Mouse (Mus musculus) embryonic facial prominence, embryonic 12.5 days (tissue): ENCODE measurements around the gene Tra2b. TPM values are rescaled to one million over a fixed set of nuclear protein-coding genes. Genes with fewer than 3 reads are reported as not detected.
"Not testable (repeated sequence)": the region's sequence is repeated elsewhere in the genome, so short reads cannot be mapped to it uniquely, and the experiment has no call there.

Experiments used
- ATAC-seq: fragments of 200-750 bp; cut with Nextera tagmentation; 2 replicates; pipeline ENCODE4 v1.8.0; 2017; ENCODE audit not compliant: insufficient number of reproducible peaks, insufficient read depth, low FRiP score, low TSS enrichment
- H3K27ac ChIP-seq: fragments of 300-500 bp; sonication (generic); 2 replicates; pipeline ENCODE4 v1.5.1; 2016; ENCODE audit warnings: mild to moderate bottlenecking
- H3K27me3 ChIP-seq: fragments of 300-500 bp; sonication (generic); 2 replicates; pipeline ENCODE4 v1.6.1; 2016; ENCODE audit warnings: mild to moderate bottlenecking, moderate library complexity
- H3K36me3 ChIP-seq: fragments of 300-500 bp; sonication (generic); 2 replicates; pipeline ENCODE4 v1.6.1; 2016; ENCODE audit warnings: mild to moderate bottlenecking
- H3K4me1 ChIP-seq: fragments of 300-500 bp; sonication (generic); 2 replicates; pipeline ENCODE4 v1.6.1; 2016
- H3K4me2 ChIP-seq: fragments of 300-500 bp; sonication (generic); replicated peaks from 2 replicates; pipeline ENCODE4 v1.6.1; 2016; ENCODE audit warnings: mild to moderate bottlenecking, moderate library complexity
- H3K4me3 ChIP-seq: fragments of 300-500 bp; sonication (generic); 2 replicates; pipeline ENCODE4 v1.5.1; 2016; ENCODE audit warnings: mild to moderate bottlenecking
- H3K9ac ChIP-seq: fragments of 300-500 bp; sonication (generic); 2 replicates; pipeline ENCODE4 v1.6.1; 2016; ENCODE audit warnings: mild to moderate bottlenecking, moderate library complexity
- H3K9me3 ChIP-seq: fragments of 300-500 bp; sonication (generic); 2 replicates; pipeline ENCODE4 v1.6.1; 2016; ENCODE audit warnings: mild to moderate bottlenecking, moderate library complexity
- WGBS: fragments of 180-500 bp; shearing (Covaris S2); methylation state at CpG from one replicate; pipeline ENCODE4 v1.1.7; 2016; 5-methylcytosine and 5-hydroxymethylcytosine counted together
- polyA plus RNA-seq: library from polyadenylated mRNA; unstranded; fragments of >200 nt; fragmentation: Nextera tagmentation; extraction: Ambion mirVana; gene quantifications from 2 replicates; pipeline ENCODE4 v1.2.1, GENCODE M21; 2016

The Tra2b gene
- polyA plus RNA-seq, 1 experiment from 2014 or later = 463 TPM

GRCm38 (mm10) chr16:22241376-22242238, 24.2 kb downstream of the Tra2b start:
- Histone ChIP-seq H3K4me2 (no peak overlapping the region), H3K27me3 (no peaks in the 10 kb centered on the region), H3K4me3 (no peak overlapping the region), H3K27ac (no peak overlapping the region), H3K9me3 (no peaks in the 10 kb centered on the region), H3K36me3 (peaks cover 58% of the 10 kb centered on the region), H3K9ac (no peak overlapping the region), H3K4me1 (no peaks in the 10 kb centered on the region)
- ATAC-seq = no peak
- WGBS = 79% methylated on average over 6 of the region's 6 CpGs

- Histone ChIP-seq H3K9ac (no peak overlapping the region), H3K4me1 (no peaks in the 10 kb centered on the region), H3K27me3 (no peaks in the 10 kb centered on the region), H3K4me2 (no peak overlapping the region), H3K36me3 (peaks cover 62% of the 10 kb centered on the region), H3K9me3 (no peaks in the 10 kb centered on the region), H3K4me3 (no peak overlapping the region), H3K27ac (no peak overlapping the region)
- ATAC-seq = no peak
- 89% methylated on average over 5 of the region's 5 CpGs for WGBS
These were observed 24.9 kb downstream of the Tra2b start for GRCm38 (mm10) chr16:22240856-22241255.

GRCm38 (mm10) chr16:22239978-22240377, 25.8 kb downstream of the Tra2b start:
- no peak overlapping the region for H3K4me2 ChIP-seq
- H3K36me3 ChIP-seq = peaks cover 57% of the 10 kb centered on the region
- 82% methylated on average over 2 of the region's 2 CpGs for WGBS
- no peak overlapping the region for H3K9ac ChIP-seq
- no peak overlapping the region for H3K4me3 ChIP-seq
- H3K4me1 ChIP-seq = no peaks in the 10 kb centered on the region
- no peak overlapping the region for H3K27ac ChIP-seq
- H3K9me3 ChIP-seq = no peaks in the 10 kb centered on the region
- H3K27me3 ChIP-seq = no peaks in the 10 kb centered on the region
- no peak for ATAC-seq

GRCm38 (mm10) chr16:22238928-22239620, 26.7 kb downstream of the Tra2b start:
- H3K36me3 ChIP-seq = peaks cover 48% of the 10 kb centered on the region
- no peaks in the 10 kb centered on the region for H3K4me1 ChIP-seq
- H3K9me3 ChIP-seq = no peaks in the 10 kb centered on the region
- H3K27me3 ChIP-seq = no peaks in the 10 kb centered on the region
- no peak for ATAC-seq
- 72% methylated on average over 4 of the region's 4 CpGs for WGBS
- no peak overlapping the region for H3K9ac ChIP-seq
- no peak overlapping the region for H3K4me2 ChIP-seq
- no peak overlapping the region for H3K4me3 ChIP-seq
- H3K27ac ChIP-seq = no peak overlapping the region

GRCm38 (mm10) chr16:22238402-22238801, 27.4 kb downstream of the Tra2b start:
- not testable (repeated sequence) for H3K9ac ChIP-seq, H3K27me3 ChIP-seq, H3K4me1 ChIP-seq, H3K9me3 ChIP-seq, H3K4me2 ChIP-seq, H3K27ac ChIP-seq, H3K4me3 ChIP-seq, ATAC-seq
- peaks cover 41% of the 10 kb centered on the region for H3K36me3 ChIP-seq
- WGBS = 93% methylated on average over 4 of the region's 4 CpGs

GRCm38 (mm10) chr16:22236814-22237213, 29.0 kb downstream of the Tra2b start:
- 92% methylated on average over 16 of the region's 16 CpGs for WGBS
- no peak overlapping the region for H3K27ac ChIP-seq
- no peaks in the 10 kb centered on the region for H3K27me3 ChIP-seq
- no peak overlapping the region for H3K9ac ChIP-seq
- ATAC-seq = no peak
- peaks cover 25% of the 10 kb centered on the region for H3K36me3 ChIP-seq
- no peaks in the 10 kb centered on the region for H3K4me1 ChIP-seq
- no peak overlapping the region for H3K4me3 ChIP-seq
- no peak overlapping the region for H3K4me2 ChIP-seq
- no peaks in the 10 kb centered on the region for H3K9me3 ChIP-seq

GRCm38 (mm10) chr16:22234535-22234934, 31.3 kb downstream of the Tra2b start:
- Histone ChIP-seq H3K9ac (no peak overlapping the region), H3K27me3 (no peaks in the 10 kb centered on the region), H3K36me3 (peaks cover 5% of the 10 kb centered on the region; the same call in 1 of the 2 replicates), H3K9me3 (no peaks in the 10 kb centered on the region), H3K27ac (no peak overlapping the region), H3K4me2 (no peak overlapping the region), H3K4me3 (no peak overlapping the region), H3K4me1 (no peaks in the 10 kb centered on the region)
- 47% methylated on average over 6 of the region's 6 CpGs for WGBS
- ATAC-seq = no peak

- not testable (repeated sequence) for H3K27ac ChIP-seq, H3K9me3 ChIP-seq, ATAC-seq, H3K4me2 ChIP-seq, H3K36me3 ChIP-seq, H3K27me3 ChIP-seq, H3K9ac ChIP-seq, H3K4me3 ChIP-seq, H3K4me1 ChIP-seq
- WGBS = 81% methylated on average over 16 of the region's 16 CpGs
These were observed 35.5 kb downstream of the Tra2b start for GRCm38 (mm10) chr16:22230276-22230675.

GRCm38 (mm10) chr16:22203501-22203900, 62.3 kb downstream of the Tra2b start:
- ATAC-seq = no peak
- no peak overlapping the region for H3K4me3 ChIP-seq
- H3K9ac ChIP-seq = no peak overlapping the region
- H3K4me2 ChIP-seq = no peak overlapping the region
- no peak overlapping the region for H3K27ac ChIP-seq
- no peaks in the 10 kb centered on the region for H3K4me1 ChIP-seq
- no peaks in the 10 kb centered on the region for H3K9me3 ChIP-seq
- H3K27me3 ChIP-seq = no peaks in the 10 kb centered on the region
- WGBS = 91% methylated on average over 1 of the region's 1 CpGs
- H3K36me3 ChIP-seq = no peaks in the 10 kb centered on the region

GRCm38 (mm10) chr16:22201858-22202257, 63.9 kb downstream of the Tra2b start:
- no peak overlapping the region for H3K27ac ChIP-seq
- no peaks in the 10 kb centered on the region for H3K9me3 ChIP-seq
- WGBS = 65% methylated on average over 3 of the region's 3 CpGs
- no peak overlapping the region for H3K4me2 ChIP-seq
- H3K9ac ChIP-seq = no peak overlapping the region
- no peak for ATAC-seq
- no peak overlapping the region for H3K4me3 ChIP-seq
- H3K4me1 ChIP-seq = no peaks in the 10 kb centered on the region
- no peaks in the 10 kb centered on the region for H3K36me3 ChIP-seq
- no peaks in the 10 kb centered on the region for H3K27me3 ChIP-seq

- 50% methylated on average over 1 of the region's 1 CpGs for WGBS
- Histone ChIP-seq H3K9ac (no peak overlapping the region), H3K4me3 (no peak overlapping the region), H3K27me3 (no peaks in the 10 kb centered on the region), H3K27ac (no peak overlapping the region), H3K9me3 (no peaks in the 10 kb centered on the region), H3K36me3 (no peaks in the 10 kb centered on the region), H3K4me2 (no peak overlapping the region), H3K4me1 (no peaks in the 10 kb centered on the region)
- ATAC-seq = no peak
These were observed 65.3 kb downstream of the Tra2b start for GRCm38 (mm10) chr16:22200476-22200875.
